Mouse (Mus musculus) hindbrain, embryonic 11.5 days (tissue): Measurements from ENCODE around the gene Elavl1. TPM values are rescaled to one million over a fixed set of nuclear protein-coding genes. Genes with fewer than 3 reads are reported as not detected.

ENCODE experiments used
- ATAC-seq: fragments of 200-750 bp; cut with Nextera tagmentation; 2 replicates; pipeline ENCODE4 v1.8.0; 2017; ENCODE audit warnings: mild to moderate bottlenecking, moderate TSS enrichment, moderate library complexity; ENCODE audit not compliant: low FRiP score
- DNase-seq: peaks from one replicate; pipeline ENCODE4 v3.0.0-alpha.2; 2015; ENCODE audit warnings: low spot score
- H3K27ac ChIP-seq: fragments of 300-500 bp; sonication (generic); 2 replicates; pipeline ENCODE4 v1.5.1; 2014; ENCODE audit warnings: mild to moderate bottlenecking, low read depth, low read length
- H3K27me3 ChIP-seq: fragments of 300-500 bp; sonication (generic); 2 replicates; pipeline ENCODE4 v1.6.1; 2014; ENCODE audit warnings: mild to moderate bottlenecking, low read length, moderate library complexity, mixed read lengths; ENCODE audit not compliant: control insufficient read depth, insufficient read depth
- H3K36me3 ChIP-seq: fragments of 300-500 bp; sonication (generic); 2 replicates; pipeline ENCODE4 v1.6.1; 2014; ENCODE audit warnings: mild to moderate bottlenecking, low read length, moderate library complexity, mixed read lengths; ENCODE audit not compliant: control insufficient read depth, insufficient read depth
- H3K4me1 ChIP-seq: fragments of 300-500 bp; sonication (generic); replicated peaks from 2 replicates; pipeline ENCODE4 v1.6.1; 2014; ENCODE audit warnings: low read length, mixed read lengths; ENCODE audit not compliant: control insufficient read depth, insufficient read depth
- H3K4me2 ChIP-seq: fragments of 300-500 bp; sonication (generic); replicated peaks from 2 replicates; pipeline ENCODE4 v1.6.1; 2014; ENCODE audit warnings: mild to moderate bottlenecking, low read depth, low read length
- H3K4me3 ChIP-seq: fragments of 300-500 bp; sonication (generic); 2 replicates; pipeline ENCODE4 v1.5.1; 2014; ENCODE audit warnings: low read depth, low read length
- H3K9ac ChIP-seq: fragments of 300-500 bp; sonication (generic); 2 replicates; pipeline ENCODE4 v1.6.1; 2014; ENCODE audit warnings: low read depth, low read length
- H3K9me3 ChIP-seq: fragments of 300-500 bp; sonication (generic); 2 replicates; pipeline ENCODE4 v1.6.1; 2016; ENCODE audit warnings: low read length; ENCODE audit not compliant: control insufficient read depth
- WGBS: fragments of 180-500 bp; shearing (Covaris S2); extraction: QIAGEN DNeasy Blood & Tissue Kit; methylation state at CpG from one replicate; pipeline ENCODE4 v1.1.7; 2014; 5-methylcytosine and 5-hydroxymethylcytosine counted together
- polyA plus RNA-seq: library from polyadenylated mRNA; unstranded; fragments of >200 nt; fragmentation: Nextera tagmentation; extraction: Ambion mirVana; gene quantifications from 2 replicates; pipeline ENCODE4 v1.2.1, GENCODE M21; 2014

Gene Elavl1
- polyA plus RNA-seq, 1 experiment from 2014 or later = 313 TPM

DNA sequence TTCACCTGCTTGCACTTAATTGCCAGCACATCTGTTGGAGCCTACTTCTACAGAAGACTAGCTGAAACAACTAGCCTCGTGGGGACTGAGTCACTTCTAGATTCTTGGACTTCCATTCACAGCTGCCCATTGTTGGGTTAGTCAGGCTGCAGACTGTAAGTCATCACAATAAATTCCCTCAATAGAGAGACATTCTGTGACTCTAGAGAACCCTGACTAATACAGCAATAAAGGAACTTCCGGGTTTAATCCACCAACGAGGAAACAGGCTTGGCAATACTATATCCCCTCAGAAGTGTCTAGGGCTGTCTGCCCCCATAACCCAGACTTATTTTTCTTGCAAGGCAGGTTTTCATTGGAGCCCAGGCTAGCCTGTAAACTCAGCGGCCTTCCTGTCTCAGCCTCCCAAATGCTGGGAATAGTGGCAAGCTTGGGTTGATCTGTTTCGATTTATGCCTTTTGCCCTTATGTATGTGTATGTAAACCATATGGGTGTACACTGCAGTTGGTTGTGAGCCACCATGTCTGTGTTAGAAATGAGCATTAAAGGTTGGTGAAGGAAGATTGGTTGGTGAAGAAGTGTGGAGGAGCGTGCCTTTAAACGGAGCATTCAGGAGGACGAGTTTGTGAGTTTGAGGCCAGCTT, 73.0 kb downstream of the Elavl1 start:
- WGBS = 47% methylated on average over 8 of the region's 8 CpGs
- ATAC-seq (peak; percentile 0; the same call in 1 of the 2 replicates), DNase-seq (no peak)
- H3K36me3 ChIP-seq = peaks cover 6% of the 10 kb centered on the region; the same call in 1 of the 2 replicates
- H3K4me3 ChIP-seq = peak overlapping the region; percentile 81
- H3K4me2 ChIP-seq = peak overlapping the region; percentile 31
- no peaks in the 10 kb centered on the region for H3K9me3 ChIP-seq
- peak overlapping the region; percentile 77 for H3K9ac ChIP-seq
- no peak overlapping the region for H3K27ac ChIP-seq
- no peaks in the 10 kb centered on the region for H3K27me3 ChIP-seq
- peaks cover 13% of the 10 kb centered on the region for H3K4me1 ChIP-seq

DNA sequence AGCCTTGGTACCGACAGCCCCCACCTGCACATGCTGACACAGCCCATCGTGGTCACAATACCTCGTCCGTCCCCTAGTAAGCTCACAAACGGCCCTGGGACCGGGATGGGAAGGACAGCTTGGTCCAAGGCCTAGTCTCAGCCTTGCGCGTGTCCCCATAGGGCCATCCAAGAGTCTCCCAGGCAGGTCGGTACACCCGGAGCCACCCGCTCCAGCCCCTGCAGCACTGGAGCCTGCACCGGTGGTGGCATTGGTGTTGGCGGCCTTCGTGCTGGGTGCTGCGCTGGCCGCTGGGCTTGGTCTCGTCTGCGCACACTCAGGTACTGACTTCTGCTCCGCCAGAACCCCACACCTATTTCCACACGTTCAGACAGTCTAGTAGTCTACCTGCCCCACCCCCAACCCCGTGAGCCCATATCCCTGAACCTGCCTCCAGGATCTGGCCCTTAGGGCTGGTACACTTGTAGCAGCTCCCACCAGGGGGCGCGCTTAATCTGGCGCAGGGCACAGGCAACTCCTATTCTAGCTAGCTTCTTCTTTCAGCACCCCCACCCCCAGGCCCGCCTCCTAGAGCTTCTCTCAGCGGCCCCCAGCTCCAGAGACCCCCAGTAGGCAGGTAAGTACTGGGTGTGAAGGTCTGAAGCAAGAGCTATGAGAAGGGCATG, 74.8 kb downstream of the Elavl1 start:
- Histone ChIP-seq H3K9ac (no peak overlapping the region), H3K27ac (no peak overlapping the region), H3K9me3 (no peaks in the 10 kb centered on the region), H3K27me3 (no peaks in the 10 kb centered on the region), H3K4me2 (no peak overlapping the region), H3K4me3 (no peak overlapping the region), H3K36me3 (0 out of 2 replicates have a peak, but pooled peaks cover 2% of the 10 kb centered on the region), H3K4me1 (peaks cover 11% of the 10 kb centered on the region)
- 34% methylated on average over 26 of the region's 26 CpGs for WGBS
- DNase-seq (peak; percentile 90), ATAC-seq (no peak)

DNA sequence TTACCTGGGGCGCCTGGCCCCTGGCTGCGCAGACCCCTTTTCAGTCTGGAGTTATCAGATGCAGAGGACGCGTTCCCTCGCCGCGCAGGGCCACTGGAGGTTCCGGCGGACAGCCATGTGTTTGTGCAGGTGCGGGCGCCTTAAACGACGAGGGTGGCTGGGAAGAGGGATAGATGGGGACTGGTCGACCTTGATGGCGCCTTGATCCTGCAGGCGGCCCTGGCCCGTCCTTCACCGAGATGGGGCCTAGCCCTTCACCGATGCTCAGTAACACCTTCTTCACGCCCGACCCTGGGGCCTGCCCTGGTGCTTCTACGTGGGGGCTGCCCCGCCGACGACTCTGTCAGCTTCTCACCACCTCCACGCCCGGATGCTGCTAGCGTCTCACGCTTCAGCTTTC, 76.0 kb downstream of the Elavl1 start:
- peaks cover 10% of the 10 kb centered on the region for H3K4me1 ChIP-seq
- H3K9ac ChIP-seq = no peak overlapping the region
- ATAC-seq (no peak), DNase-seq (no peak)
- no peak overlapping the region for H3K27ac ChIP-seq
- no peaks in the 10 kb centered on the region for H3K27me3 ChIP-seq
- H3K36me3 ChIP-seq = peaks cover 7% of the 10 kb centered on the region
- 10% methylated on average over 29 of the region's 29 CpGs for WGBS
- H3K4me3 ChIP-seq = no peak overlapping the region
- no peaks in the 10 kb centered on the region for H3K9me3 ChIP-seq
- no peak overlapping the region for H3K4me2 ChIP-seq

DNA sequence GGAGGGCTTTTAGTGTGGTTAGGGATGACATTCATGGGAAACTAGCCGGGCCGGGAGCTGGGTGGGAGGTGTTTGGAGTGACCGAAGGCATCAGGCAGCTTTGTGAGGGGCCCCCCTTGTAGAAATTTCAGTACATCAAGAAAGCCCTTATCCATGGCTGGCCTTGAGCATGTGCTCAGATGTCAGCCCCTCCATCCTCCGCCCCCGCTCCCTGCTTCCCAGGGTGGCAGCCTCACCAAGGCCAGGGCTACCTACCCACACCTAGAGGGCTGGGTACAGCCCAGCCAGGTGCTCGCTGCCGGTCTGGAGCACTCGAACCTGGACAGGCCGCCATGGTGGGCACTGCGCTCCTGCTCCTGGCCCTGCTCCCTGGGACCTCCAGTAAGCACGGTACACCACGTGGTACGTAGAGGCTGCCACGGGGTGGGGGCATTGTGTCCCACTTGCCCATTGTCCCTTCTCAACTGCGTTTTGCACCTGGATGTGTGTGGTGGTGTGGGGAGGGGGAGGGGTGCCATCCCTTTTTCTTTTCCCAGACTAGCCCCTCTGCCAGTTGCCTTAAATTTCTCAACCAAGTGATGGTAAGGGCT, 77.2 kb downstream of the Elavl1 start, which contains the start of gene Tgfbr3l:
Tgfbr3l (plus strand) TSS at position 264 of the 590 bp plus-strand sequence.
- H3K4me2 ChIP-seq = no peak within 1 kb of the TSS
- no peaks in the 10 kb centered on the region for H3K9me3 ChIP-seq
- no peak within 1 kb of the TSS for H3K27ac ChIP-seq
- DNase-seq (no peak), ATAC-seq (no peak)
- WGBS = 77% methylated on average over 15 of the region's 15 CpGs
- H3K4me1 ChIP-seq = 0 out of 2 replicates have a peak, but pooled peaks cover 2% of the 10 kb centered on the region
- no peaks in the 10 kb centered on the region for H3K27me3 ChIP-seq
- H3K36me3 ChIP-seq = peaks cover 16% of the 10 kb centered on the region
- H3K9ac ChIP-seq = no peak within 1 kb of the TSS
- H3K4me3 ChIP-seq = no peak within 1 kb of the TSS

DNA sequence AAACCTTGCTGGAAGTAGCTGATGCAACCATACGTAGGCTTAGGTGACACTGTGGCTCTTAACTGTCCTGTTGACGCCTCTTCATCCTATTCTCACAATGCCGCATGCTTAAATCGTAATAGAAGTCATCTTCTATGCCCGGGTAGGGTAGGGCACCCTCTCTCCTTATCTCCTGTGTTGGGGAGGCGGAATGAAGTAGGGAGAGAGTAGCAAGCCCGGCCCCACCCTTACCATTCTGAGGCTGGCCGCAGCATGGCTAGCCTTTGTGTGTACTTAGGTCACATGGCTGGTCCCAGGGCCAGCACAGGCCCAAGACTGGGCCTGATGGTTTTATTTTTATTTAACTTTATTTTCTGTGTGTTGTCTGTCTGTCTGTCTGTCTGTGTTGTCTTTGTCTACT, 78.0 kb downstream of the Elavl1 start:
- H3K27me3 ChIP-seq = no peaks in the 10 kb centered on the region
- no peak overlapping the region for H3K4me3 ChIP-seq
- no peak overlapping the region for H3K9ac ChIP-seq
- ATAC-seq = no peak
- 91% methylated on average over 8 of the region's 8 CpGs for WGBS
- H3K9me3 ChIP-seq = no peaks in the 10 kb centered on the region
- H3K36me3 ChIP-seq = peaks cover 16% of the 10 kb centered on the region
- no peak for DNase-seq
- H3K4me1 ChIP-seq = 0 out of 2 replicates have a peak, but pooled peaks cover 2% of the 10 kb centered on the region
- H3K4me2 ChIP-seq = no peak overlapping the region
- H3K27ac ChIP-seq = no peak overlapping the region

DNA sequence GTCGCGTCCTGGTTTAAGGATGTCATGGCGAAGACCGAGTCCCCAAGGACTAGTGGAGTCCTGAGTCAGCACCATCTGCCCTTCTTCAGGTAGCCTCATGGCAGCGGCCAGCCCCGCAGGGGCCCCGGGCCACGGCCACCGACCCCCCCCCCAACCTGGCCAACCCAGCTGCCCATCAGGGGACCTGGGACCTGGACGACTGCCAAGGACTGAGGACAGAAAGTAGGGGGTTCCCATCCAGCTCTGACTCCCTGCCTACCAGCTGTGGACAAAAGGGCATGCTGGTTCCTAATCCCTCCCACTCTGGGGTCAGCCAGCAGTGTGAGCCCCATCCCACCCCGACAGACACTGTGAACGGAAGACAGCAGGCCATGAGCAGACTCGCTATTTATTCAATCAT, 79.5 kb downstream of the Elavl1 start:
- ATAC-seq (no peak), DNase-seq (no peak)
- no peak overlapping the region for H3K9ac ChIP-seq
- no peak overlapping the region for H3K27ac ChIP-seq
- WGBS = 90% methylated on average over 13 of the region's 13 CpGs
- no peak overlapping the region for H3K4me3 ChIP-seq
- H3K36me3 ChIP-seq = peaks cover 16% of the 10 kb centered on the region
- H3K4me2 ChIP-seq = no peak overlapping the region
- 0 out of 2 replicates have a peak, but pooled peaks cover 2% of the 10 kb centered on the region for H3K4me1 ChIP-seq
- H3K9me3 ChIP-seq = no peaks in the 10 kb centered on the region
- no peaks in the 10 kb centered on the region for H3K27me3 ChIP-seq

DNA sequence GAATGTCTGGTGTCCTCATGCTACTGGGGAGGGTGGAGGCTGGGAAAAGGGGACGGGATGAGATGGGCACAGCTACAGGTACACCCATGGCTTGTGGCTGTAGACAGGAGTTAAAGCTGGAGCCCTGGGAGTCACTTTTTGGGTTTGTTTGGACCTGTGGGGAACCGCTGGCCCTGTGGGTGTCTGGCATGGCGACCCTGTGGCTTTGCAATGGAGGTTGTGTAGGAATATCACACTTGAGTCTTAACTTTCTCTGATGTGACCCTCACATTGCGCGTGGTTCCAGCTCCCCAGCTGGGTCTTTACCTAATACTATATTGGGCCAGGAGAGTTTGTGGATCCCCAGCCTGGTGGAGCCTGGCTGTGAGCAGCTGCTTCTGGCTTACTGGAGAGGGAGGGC, 80.2 kb downstream of the Elavl1 start:
- DNase-seq (no peak), ATAC-seq (no peak)
- H3K27ac ChIP-seq = no peak overlapping the region
- H3K27me3 ChIP-seq = no peaks in the 10 kb centered on the region
- H3K4me1 ChIP-seq = peaks cover 4% of the 10 kb centered on the region; the same call in 1 of the 2 replicates
- H3K36me3 ChIP-seq = peaks cover 16% of the 10 kb centered on the region
- H3K9ac ChIP-seq = no peak overlapping the region
- H3K9me3 ChIP-seq = no peaks in the 10 kb centered on the region
- H3K4me2 ChIP-seq = no peak overlapping the region
- no peak overlapping the region for H3K4me3 ChIP-seq
- WGBS = 96% methylated on average over 5 of the region's 5 CpGs

DNA sequence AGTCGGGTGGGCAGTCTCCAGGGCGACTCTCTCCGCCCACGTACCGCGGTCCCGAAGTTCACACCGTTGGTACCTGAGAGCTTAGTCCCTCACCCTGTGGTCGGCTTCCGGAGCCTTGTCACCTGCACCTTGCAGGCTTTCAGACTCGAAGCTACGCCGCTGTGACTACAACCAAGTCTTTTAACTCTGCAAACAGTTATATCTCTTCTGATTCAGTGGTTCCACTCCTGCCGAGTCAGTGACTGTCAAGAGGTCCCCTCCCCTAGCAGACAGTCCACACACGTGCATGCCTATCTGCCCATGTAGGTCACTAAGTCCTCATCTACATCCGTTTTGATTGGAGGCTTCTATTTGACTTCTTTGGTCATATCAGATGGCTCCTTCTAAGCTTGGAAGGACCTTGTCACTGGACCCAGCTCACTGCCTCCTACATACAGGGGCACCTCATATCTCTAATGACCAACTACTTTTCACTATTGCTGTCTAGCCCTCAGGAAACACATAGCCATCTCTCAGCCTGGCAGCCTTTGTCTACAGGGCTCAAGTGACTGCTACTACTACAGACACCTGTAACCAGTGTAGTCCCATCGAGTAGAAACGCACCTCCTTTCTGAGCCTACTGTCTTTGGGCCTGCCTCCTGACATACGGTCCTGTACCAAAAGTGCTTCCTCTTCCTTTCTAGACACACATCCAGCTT, 85.9 kb downstream of the Elavl1 start:
- ATAC-seq (no peak; the same call in 1 of the 2 replicates), DNase-seq (no peak)
- H3K9me3 ChIP-seq = no peaks in the 10 kb centered on the region
- 15% methylated on average over 19 of the region's 19 CpGs for WGBS
- H3K4me1 ChIP-seq = peaks cover 5% of the 10 kb centered on the region
- H3K4me2 ChIP-seq = peak overlapping the region; percentile 53
- peak overlapping the region; percentile 80 for H3K4me3 ChIP-seq
- H3K27ac ChIP-seq = peak overlapping the region; percentile 82
- no peaks in the 10 kb centered on the region for H3K27me3 ChIP-seq
- H3K36me3 ChIP-seq = peaks cover 10% of the 10 kb centered on the region
- H3K9ac ChIP-seq = peak overlapping the region; percentile 79
